Comparison of ENCODE assay signal across 16 mouse cellular contexts in the genomic region with DNA sequence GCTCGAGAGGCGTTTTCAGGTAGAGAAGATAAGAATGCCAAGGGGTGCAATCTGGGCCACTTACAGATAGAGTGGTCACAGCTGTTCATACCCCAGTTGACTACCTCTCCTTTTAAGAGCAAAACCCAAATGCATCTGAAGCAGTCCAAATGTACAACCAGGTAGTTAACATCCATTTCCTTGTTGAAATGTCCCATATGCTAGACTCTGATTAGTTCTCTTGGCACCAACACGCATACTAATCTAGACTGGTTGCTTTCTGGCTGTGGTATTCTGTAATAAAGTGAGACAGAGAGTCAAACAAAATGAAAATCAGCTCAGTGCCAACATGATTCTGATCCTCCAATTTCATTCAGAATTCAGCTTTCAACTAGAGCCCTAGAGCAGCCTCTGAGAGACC.
"Had no signal": no experiment of that assay in that cellular context is flagged by ENCODE, and none has a peak within 500 bp of the region (broad histone marks: within the 10 kb centered on the region; RNA-seq: fewer than 3 reads in every experiment).

No protein-coding gene starts in this region.

- H3K4me2 ChIP-seq: lung, embryonic 15.5 days; midbrain, embryonic 11.5 days; midbrain, embryonic 13.5 days; midbrain, embryonic 15.5 days; neural tube, embryonic 12.5 days; stomach, embryonic 15.5 days had no signal

- H3K36me3 ChIP-seq: lung, embryonic 15.5 days; midbrain, embryonic 13.5 days; midbrain, embryonic 15.5 days; neural tube, embryonic 12.5 days; stomach, embryonic 15.5 days had no signal

- H3K9ac ChIP-seq: lung, embryonic 15.5 days; midbrain, embryonic 13.5 days; midbrain, embryonic 15.5 days; neural tube, embryonic 12.5 days; stomach, embryonic 15.5 days had no signal

- H3K4me3 ChIP-seq: lung, embryonic 15.5 days; megakaryocyte, embryonic 14.5 days; midbrain, embryonic 13.5 days; midbrain, embryonic 15.5 days; neural tube, embryonic 12.5 days; stomach, embryonic 15.5 days had no signal

- H3K27me3 ChIP-seq: lung, embryonic 15.5 days; megakaryocyte, embryonic 14.5 days; midbrain, embryonic 13.5 days; midbrain, embryonic 15.5 days; neural tube, embryonic 12.5 days; stomach, embryonic 15.5 days had no signal

- H3K27ac ChIP-seq: lung, embryonic 15.5 days; macrophage; midbrain, embryonic 13.5 days; midbrain, embryonic 15.5 days; neural tube, embryonic 12.5 days; stomach, embryonic 15.5 days; stomach, postnatal 0 days had no signal

- H3K4me1 ChIP-seq: lung, embryonic 15.5 days; megakaryocyte, embryonic 14.5 days; midbrain, embryonic 13.5 days; midbrain, embryonic 15.5 days; neural tube, embryonic 12.5 days; stomach, embryonic 15.5 days had no signal

- H3K9me3 ChIP-seq: lung, embryonic 15.5 days; megakaryocyte, embryonic 14.5 days; midbrain, embryonic 13.5 days; midbrain, embryonic 15.5 days; neural tube, embryonic 12.5 days; stomach, embryonic 15.5 days had no signal

- ATAC-seq: lung, postnatal 0 days; midbrain, embryonic 13.5 days; midbrain, embryonic 15.5 days had no signal

- DNase-seq: lung, postnatal 14 days; lung, postnatal 36 days; right cerebral cortex, postnatal 14 days; thymus, adult 2 months; thymus, postnatal 25 days; thymus, postnatal 4 days had no signal
